Mouse (Mus musculus) hindbrain, postnatal 0 days (tissue): ENCODE data around the gene Itga4. TPM values are rescaled to one million over a fixed set of nuclear protein-coding genes. Genes with fewer than 3 reads are reported as not detected.

Source experiments
- ATAC-seq: fragments of 200-750 bp; cut with Nextera tagmentation; 2 replicates; pipeline ENCODE4 v1.8.0; 2017; ENCODE audit warnings: mild to moderate bottlenecking, moderate TSS enrichment, moderate library complexity
- DNase-seq: peaks from one replicate; pipeline ENCODE4 v3.0.0-alpha.2; 2015; ENCODE audit warnings: low spot score
- H3K27ac ChIP-seq: fragments of 300-500 bp; sonication (generic); 2 replicates; pipeline ENCODE4 v1.5.1; 2014; ENCODE audit warnings: mild to moderate bottlenecking
- H3K27me3 ChIP-seq: fragments of 300-500 bp; sonication (generic); 2 replicates; pipeline ENCODE4 v1.6.1; 2014; ENCODE audit warnings: low read length, mixed read lengths; ENCODE audit not compliant: insufficient read depth
- H3K36me3 ChIP-seq: fragments of 300-500 bp; sonication (generic); 2 replicates; pipeline ENCODE4 v1.6.1; 2014; ENCODE audit warnings: low read length, mixed read lengths; ENCODE audit not compliant: insufficient read depth
- H3K4me1 ChIP-seq: fragments of 300-500 bp; sonication (generic); 2 replicates; pipeline ENCODE4 v1.6.1; 2014; ENCODE audit warnings: antibody characterized with exemption, low read length, mixed read lengths; ENCODE audit not compliant: insufficient read depth
- H3K4me2 ChIP-seq: fragments of 300-500 bp; sonication (generic); 2 replicates; pipeline ENCODE4 v1.6.1; 2014; ENCODE audit warnings: low read depth, mild to moderate bottlenecking, low read length, moderate library complexity, mixed read lengths
- H3K4me3 ChIP-seq: fragments of 300-500 bp; sonication (generic); 2 replicates; pipeline ENCODE4 v1.5.1; 2014; ENCODE audit warnings: low read length
- H3K9ac ChIP-seq: fragments of 300-500 bp; sonication (generic); replicated peaks from 2 replicates; pipeline ENCODE4 v1.6.1; 2014; ENCODE audit warnings: mild to moderate bottlenecking, low read length, moderate library complexity, mixed read lengths
- H3K9me3 ChIP-seq: fragments of 300-500 bp; sonication (generic); 2 replicates; pipeline ENCODE4 v1.6.1; 2016; ENCODE audit warnings: low read length, mixed read lengths
- CTCF ChIP-seq: IDR thresholded peaks from 2 replicates; pipeline ENCODE4 v1.5.1; 2016; ENCODE audit warnings: antibody characterized with exemption, control low read depth, low read depth
- WGBS: fragments of 180-500 bp; shearing (Covaris S2); extraction: QIAGEN DNeasy Blood & Tissue Kit; methylation state at CpG from one replicate; pipeline ENCODE4 v1.1.7; 2014; 5-methylcytosine and 5-hydroxymethylcytosine counted together
- polyA plus RNA-seq: library from polyadenylated mRNA; unstranded; fragments of >200 nt; fragmentation: Nextera tagmentation; extraction: Ambion mirVana; gene quantifications from 2 replicates; pipeline ENCODE4 v1.2.1, GENCODE M21; 2015
- total RNA-seq: library from RNA; depleted of rRNA; stranded (reverse); fragments of >200 nt; gene quantifications from 2 replicates; pipeline ENCODE4 v1.2.3, GENCODE M21; 2014; rRNA removed

The Itga4 gene
- total RNA-seq (4.5 and 5.0 TPM in 2 replicates), polyA plus RNA-seq (1.9 and 2.0 TPM in 2 replicates)

GRCm38 (mm10) chr2:79255192-79256000, at the start of gene Itga4:
TSS of gene Itga4 (plus strand) at chr2:79255426.
- no peaks in the 10 kb centered on the region for H3K36me3 ChIP-seq
- DNase-seq (peak; percentile 77), ATAC-seq (peak; percentile 92)
- TF ChIP-seq CTCF = peak; percentile 70
- peak within 1 kb of the TSS; percentile 44 for H3K9ac ChIP-seq
- no peaks in the 10 kb centered on the region for H3K9me3 ChIP-seq
- no peaks in the 10 kb centered on the region for H3K27me3 ChIP-seq
- H3K4me2 ChIP-seq = peak within 1 kb of the TSS; percentile 91
- WGBS = under 1% methylated on average over 41 of the region's 41 CpGs
- peak within 1 kb of the TSS; percentile 48; the same call in 1 of the 2 replicates for H3K27ac ChIP-seq
- H3K4me1 ChIP-seq = peaks cover 10% of the 10 kb centered on the region; the same call in 1 of the 2 replicates
- peak within 1 kb of the TSS; percentile 51 for H3K4me3 ChIP-seq

- TF ChIP-seq CTCF = no peak
- Histone ChIP-seq H3K4me2 (no peak overlapping the region), H3K4me1 (no peaks in the 10 kb centered on the region), H3K27me3 (no peaks in the 10 kb centered on the region), H3K9me3 (no peaks in the 10 kb centered on the region), H3K27ac (no peak overlapping the region), H3K36me3 (no peaks in the 10 kb centered on the region), H3K9ac (no peak overlapping the region), H3K4me3 (no peak overlapping the region)
- WGBS = 83% methylated on average over 4 of the region's 4 CpGs
- no peak for DNase-seq
- ATAC-seq = no peak
Observed at GRCm38 (mm10) chr2:79206191-79206755, 49.0 kb upstream of the Itga4 start.

GRCm38 (mm10) chr2:79214982-79215381, 40.2 kb upstream of the Itga4 start:
- Histone ChIP-seq H3K9ac (no peak overlapping the region), H3K4me2 (no peak overlapping the region), H3K4me1 (no peaks in the 10 kb centered on the region), H3K27ac (no peak overlapping the region), H3K27me3 (no peaks in the 10 kb centered on the region), H3K4me3 (no peak overlapping the region), H3K9me3 (no peaks in the 10 kb centered on the region), H3K36me3 (no peaks in the 10 kb centered on the region)
- DNase-seq (no peak), ATAC-seq (no peak)
- no peak for TF ChIP-seq CTCF

GRCm38 (mm10) chr2:79215479-79215878, 39.7 kb upstream of the Itga4 start:
- no peak for TF ChIP-seq CTCF
- ATAC-seq (no peak), DNase-seq (no peak)
- Histone ChIP-seq H3K4me1 (no peaks in the 10 kb centered on the region), H3K4me2 (no peak overlapping the region), H3K36me3 (no peaks in the 10 kb centered on the region), H3K27ac (no peak overlapping the region), H3K9ac (no peak overlapping the region), H3K4me3 (no peak overlapping the region), H3K9me3 (no peaks in the 10 kb centered on the region), H3K27me3 (no peaks in the 10 kb centered on the region)
- 83% methylated on average over 3 of the region's 3 CpGs for WGBS

- H3K4me3 ChIP-seq = no peak overlapping the region
- H3K9me3 ChIP-seq = no peaks in the 10 kb centered on the region
- H3K36me3 ChIP-seq = no peaks in the 10 kb centered on the region
- no peak for TF ChIP-seq CTCF
- H3K9ac ChIP-seq = no peak overlapping the region
- no peak overlapping the region for H3K27ac ChIP-seq
- no peaks in the 10 kb centered on the region for H3K27me3 ChIP-seq
- DNase-seq (no peak), ATAC-seq (no peak)
- WGBS = 69% methylated on average over 3 of the region's 3 CpGs
- no peak overlapping the region for H3K4me2 ChIP-seq
- H3K4me1 ChIP-seq = no peaks in the 10 kb centered on the region
Observed at GRCm38 (mm10) chr2:79224714-79225426, 30.4 kb upstream of the Itga4 start.

- Histone ChIP-seq H3K9me3 (no peaks in the 10 kb centered on the region), H3K27ac (no peak overlapping the region), H3K4me2 (no peak overlapping the region), H3K27me3 (no peaks in the 10 kb centered on the region), H3K36me3 (no peaks in the 10 kb centered on the region), H3K4me3 (no peak overlapping the region), H3K4me1 (no peaks in the 10 kb centered on the region), H3K9ac (no peak overlapping the region)
- ATAC-seq = no peak
- WGBS = 82% methylated on average over 4 of the region's 4 CpGs
- DNase-seq = no peak
- no peak for TF ChIP-seq CTCF
Observed at GRCm38 (mm10) chr2:79227805-79228241, 27.4 kb upstream of the Itga4 start.
